Mouse (Mus musculus): Measurements from ENCODE around the gene Lysmd1. TPM values are rescaled to one million over a fixed set of nuclear protein-coding genes. Genes with fewer than 3 reads are reported as not detected.

Lysmd1 gene
- polyA plus RNA-seq, 1 experiment from 2014 or later, result 9.1 TPM

- 0 out of 2 replicates have a peak overlapping the region, but pooled peaks have one; percentile 90 for H3K4me2 ChIP-seq (replicated peaks; ENCODE audit: low read depth, low read length)
- H3K27ac ChIP-seq (ENCODE audit: low read depth, low read length), result no peak overlapping the region
- H3K4me3 ChIP-seq (ENCODE audit: low read length), result peak overlapping the region; percentile 76; the same call in 1 of the 2 replicates
- H3K9me3 ChIP-seq (ENCODE audit: control insufficient read depth, low read length), result no peaks in the 10 kb centered on the region
- ATAC-seq (ENCODE audit: low FRiP score, low TSS enrichment), result no peak
- peaks cover 10% of the 10 kb centered on the region; the same call in 1 of the 2 replicates for H3K36me3 ChIP-seq (ENCODE audit: control insufficient read depth, insufficient read depth, low read length)
- WGBS, result 51% methylated on average over 2 of the region's 2 CpGs
- H3K4me1 ChIP-seq (ENCODE audit: control insufficient read depth, insufficient read depth, low read length), result peaks cover 16% of the 10 kb centered on the region; the same call in 1 of the 2 replicates
- H3K9ac ChIP-seq (ENCODE audit: low read depth, low read length), result no peak overlapping the region
- H3K27me3 ChIP-seq (ENCODE audit: control insufficient read depth, insufficient read depth, low read length), result 0 out of 2 replicates have a peak, but pooled peaks cover 3% of the 10 kb centered on the region
These were observed 28.4 kb downstream of the Lysmd1 start for GRCm38 (mm10) chr3:95162345-95162628.

DNA sequence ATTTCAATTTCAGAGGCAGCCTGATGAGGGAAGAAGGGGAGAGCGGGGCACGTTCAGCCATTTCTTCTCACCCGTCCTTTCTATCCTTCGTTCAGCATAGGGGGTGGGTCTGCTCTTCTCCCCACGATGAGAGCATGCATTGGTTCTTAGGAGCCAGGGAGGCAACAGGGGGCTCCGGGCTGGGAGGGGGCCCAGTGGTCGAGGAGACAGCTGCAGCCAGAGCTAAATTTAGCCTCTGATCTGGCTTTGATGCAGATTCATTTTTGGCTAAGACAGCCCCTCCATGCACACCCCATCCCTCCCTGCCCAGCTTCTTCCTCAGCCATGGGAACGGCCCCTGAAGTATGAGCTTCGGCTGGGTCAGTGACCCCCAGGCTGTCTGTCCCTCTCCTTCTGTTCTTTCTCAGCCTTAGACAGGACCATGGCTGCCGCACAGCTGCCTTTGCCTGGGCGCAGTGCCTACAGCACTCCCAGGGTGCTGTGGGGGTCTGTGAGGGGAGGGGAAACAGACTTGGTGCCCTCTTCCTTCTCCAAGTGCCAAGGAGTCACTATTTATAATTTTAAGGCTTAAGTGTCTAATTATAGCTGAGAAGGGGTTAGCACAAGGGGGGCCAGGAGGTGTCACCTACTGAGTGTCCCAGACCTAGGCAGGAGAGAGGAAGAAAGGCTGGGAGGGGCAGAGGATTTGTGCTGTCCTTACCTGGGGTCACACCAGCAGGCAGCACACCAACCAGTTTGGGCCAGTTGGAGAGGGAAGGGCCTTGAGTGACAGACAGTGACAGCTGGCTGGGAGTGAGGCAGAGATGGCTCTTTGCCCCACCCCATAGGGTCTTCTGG, 29.7 kb downstream of the Lysmd1 start:
- H3K27ac ChIP-seq (ENCODE audit: low read depth, low read length), result no peak overlapping the region
- H3K27me3 ChIP-seq (ENCODE audit: control insufficient read depth, insufficient read depth, low read length), result 0 out of 2 replicates have a peak, but pooled peaks cover 3% of the 10 kb centered on the region
- peaks cover 11% of the 10 kb centered on the region; the same call in 1 of the 2 replicates for H3K36me3 ChIP-seq (ENCODE audit: control insufficient read depth, insufficient read depth, low read length)
- H3K4me2 ChIP-seq (replicated peaks; ENCODE audit: low read depth, low read length), result no peak overlapping the region
- no peak for ATAC-seq (ENCODE audit: low FRiP score, low TSS enrichment)
- no peaks in the 10 kb centered on the region for H3K9me3 ChIP-seq (ENCODE audit: control insufficient read depth, low read length)
- no peak overlapping the region for H3K9ac ChIP-seq (ENCODE audit: low read depth, low read length)
- H3K4me3 ChIP-seq (ENCODE audit: low read length), result no peak overlapping the region
- peaks cover 16% of the 10 kb centered on the region; the same call in 1 of the 2 replicates for H3K4me1 ChIP-seq (ENCODE audit: control insufficient read depth, insufficient read depth, low read length)
- 67% methylated on average over 11 of the region's 11 CpGs for WGBS

DNA sequence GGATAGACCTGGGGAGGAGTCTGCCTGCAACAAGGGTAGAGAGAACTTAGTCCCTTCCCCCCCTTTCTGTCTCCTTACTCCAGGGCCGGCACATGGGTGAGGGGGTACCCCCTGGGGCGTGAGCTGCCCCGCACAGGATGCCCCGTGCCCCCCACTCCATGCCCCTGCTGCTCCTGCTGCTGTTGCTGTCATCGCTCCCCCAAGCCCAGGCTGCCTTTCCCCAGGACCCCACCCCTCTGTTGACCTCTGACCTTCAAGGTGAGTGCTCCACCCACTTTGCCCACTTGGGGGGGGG, 30.3 kb downstream of the Lysmd1 start:
- H3K36me3 ChIP-seq (ENCODE audit: control insufficient read depth, insufficient read depth, low read length), result peaks cover 17% of the 10 kb centered on the region; the same call in 1 of the 2 replicates
- WGBS, result 74% methylated on average over 4 of the region's 5 CpGs
- no peak overlapping the region for H3K27ac ChIP-seq (ENCODE audit: low read depth, low read length)

GRCm38 (mm10) chr3:95164840-95165239, 31.0 kb downstream of the Lysmd1 start:
- H3K4me2 ChIP-seq (replicated peaks; ENCODE audit: low read depth, low read length), result no peak overlapping the region
- no peak overlapping the region for H3K9ac ChIP-seq (ENCODE audit: low read depth, low read length)

More for the DNA sequence above, 30.3 kb downstream of the Lysmd1 start:
- H3K4me1 ChIP-seq (ENCODE audit: control insufficient read depth, insufficient read depth, low read length), result peaks cover 16% of the 10 kb centered on the region; the same call in 1 of the 2 replicates
- 0 out of 2 replicates have a peak, but pooled peaks cover 3% of the 10 kb centered on the region for H3K27me3 ChIP-seq (ENCODE audit: control insufficient read depth, insufficient read depth, low read length)
- H3K9ac ChIP-seq (ENCODE audit: low read depth, low read length), result no peak overlapping the region
- no peak for ATAC-seq (ENCODE audit: low FRiP score, low TSS enrichment)
- no peaks in the 10 kb centered on the region for H3K9me3 ChIP-seq (ENCODE audit: control insufficient read depth, low read length)
- H3K4me3 ChIP-seq (ENCODE audit: low read length), result no peak overlapping the region
- H3K4me2 ChIP-seq (replicated peaks; ENCODE audit: low read depth, low read length), result no peak overlapping the region

DNA sequence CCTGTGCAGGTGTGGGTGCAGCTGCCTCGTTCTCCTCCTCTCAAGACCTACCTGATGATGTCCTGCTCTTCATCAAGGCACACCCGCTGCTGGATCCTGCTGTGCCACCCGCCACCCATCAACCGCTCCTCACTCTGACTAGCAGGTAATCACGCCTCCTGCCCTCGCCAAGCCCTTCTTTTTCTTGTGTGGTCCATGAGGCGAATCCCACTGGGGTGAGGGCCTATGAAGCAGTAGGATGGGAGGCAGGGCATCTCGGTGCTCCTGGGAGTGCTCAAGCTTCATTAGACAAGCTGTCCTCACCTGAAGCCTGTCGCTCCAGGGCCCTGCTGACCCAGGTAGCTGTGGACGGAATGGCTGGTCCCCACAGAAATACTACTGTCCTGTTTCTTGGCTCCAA, 36.1 kb downstream of the Lysmd1 start:
- no peak for ATAC-seq (ENCODE audit: low FRiP score, low TSS enrichment)
- H3K9me3 ChIP-seq (ENCODE audit: control insufficient read depth, low read length), result no peaks in the 10 kb centered on the region
- no peak overlapping the region for H3K27ac ChIP-seq (ENCODE audit: low read depth, low read length)
- H3K9ac ChIP-seq (ENCODE audit: low read depth, low read length), result no peak overlapping the region
- H3K4me1 ChIP-seq (ENCODE audit: control insufficient read depth, insufficient read depth, low read length), result peaks cover 11% of the 10 kb centered on the region; the same call in 1 of the 2 replicates
- peaks cover 40% of the 10 kb centered on the region for H3K36me3 ChIP-seq (ENCODE audit: control insufficient read depth, insufficient read depth, low read length)
- H3K27me3 ChIP-seq (ENCODE audit: control insufficient read depth, insufficient read depth, low read length), result peaks cover 29% of the 10 kb centered on the region
- WGBS, result 89% methylated on average over 10 of the region's 10 CpGs
- no peak overlapping the region for H3K4me3 ChIP-seq (ENCODE audit: low read length)
- H3K4me2 ChIP-seq (replicated peaks; ENCODE audit: low read depth, low read length), result no peak overlapping the region

More at GRCm38 (mm10) chr3:95164840-95165239, 31.0 kb downstream of the Lysmd1 start:
- H3K9me3 ChIP-seq (ENCODE audit: control insufficient read depth, low read length), result no peaks in the 10 kb centered on the region
- 85% methylated on average over 5 of the region's 5 CpGs for WGBS
- H3K36me3 ChIP-seq (ENCODE audit: control insufficient read depth, insufficient read depth, low read length), result peaks cover 23% of the 10 kb centered on the region
- ATAC-seq (ENCODE audit: low FRiP score, low TSS enrichment), result no peak
- H3K27me3 ChIP-seq (ENCODE audit: control insufficient read depth, insufficient read depth, low read length), result 0 out of 2 replicates have a peak, but pooled peaks cover 3% of the 10 kb centered on the region
- H3K27ac ChIP-seq (ENCODE audit: low read depth, low read length), result no peak overlapping the region
- peaks cover 16% of the 10 kb centered on the region; the same call in 1 of the 2 replicates for H3K4me1 ChIP-seq (ENCODE audit: control insufficient read depth, insufficient read depth, low read length)
- no peak overlapping the region for H3K4me3 ChIP-seq (ENCODE audit: low read length)

DNA sequence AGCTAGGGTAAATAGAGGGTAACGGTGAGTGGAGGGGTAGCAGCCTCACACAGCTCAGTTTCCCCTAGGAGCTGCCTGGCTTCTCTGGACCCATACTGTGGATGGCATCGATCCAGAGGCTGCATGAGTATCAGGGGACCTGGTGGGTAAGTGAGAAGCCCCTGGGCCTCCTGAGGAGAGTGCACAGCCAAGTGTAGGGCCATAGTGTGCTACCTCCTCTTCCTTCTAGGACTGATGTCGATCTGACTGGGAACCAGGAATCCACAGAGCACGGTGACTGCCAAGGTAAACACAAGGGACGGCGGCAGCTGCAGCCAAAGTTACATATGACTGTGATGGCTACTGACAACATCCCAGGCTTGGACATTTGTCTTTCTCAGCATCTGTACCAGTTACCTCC, 37.2 kb downstream of the Lysmd1 start:
- ATAC-seq (ENCODE audit: low FRiP score, low TSS enrichment), result no peak
- WGBS, result 62% methylated on average over 6 of the region's 6 CpGs
- Histone ChIP-seq H3K27ac (ENCODE audit: low read depth, low read length) (no peak overlapping the region), H3K4me3 (ENCODE audit: low read length) (no peak overlapping the region), H3K36me3 (ENCODE audit: control insufficient read depth, insufficient read depth, low read length) (peaks cover 38% of the 10 kb centered on the region), H3K9ac (ENCODE audit: low read depth, low read length) (no peak overlapping the region), H3K9me3 (ENCODE audit: control insufficient read depth, low read length) (no peaks in the 10 kb centered on the region), H3K4me2 (replicated peaks; ENCODE audit: low read depth, low read length) (no peak overlapping the region), H3K4me1 (ENCODE audit: control insufficient read depth, insufficient read depth, low read length) (peaks cover 11% of the 10 kb centered on the region; the same call in 1 of the 2 replicates), H3K27me3 (ENCODE audit: control insufficient read depth, insufficient read depth, low read length) (peaks cover 29% of the 10 kb centered on the region)

DNA sequence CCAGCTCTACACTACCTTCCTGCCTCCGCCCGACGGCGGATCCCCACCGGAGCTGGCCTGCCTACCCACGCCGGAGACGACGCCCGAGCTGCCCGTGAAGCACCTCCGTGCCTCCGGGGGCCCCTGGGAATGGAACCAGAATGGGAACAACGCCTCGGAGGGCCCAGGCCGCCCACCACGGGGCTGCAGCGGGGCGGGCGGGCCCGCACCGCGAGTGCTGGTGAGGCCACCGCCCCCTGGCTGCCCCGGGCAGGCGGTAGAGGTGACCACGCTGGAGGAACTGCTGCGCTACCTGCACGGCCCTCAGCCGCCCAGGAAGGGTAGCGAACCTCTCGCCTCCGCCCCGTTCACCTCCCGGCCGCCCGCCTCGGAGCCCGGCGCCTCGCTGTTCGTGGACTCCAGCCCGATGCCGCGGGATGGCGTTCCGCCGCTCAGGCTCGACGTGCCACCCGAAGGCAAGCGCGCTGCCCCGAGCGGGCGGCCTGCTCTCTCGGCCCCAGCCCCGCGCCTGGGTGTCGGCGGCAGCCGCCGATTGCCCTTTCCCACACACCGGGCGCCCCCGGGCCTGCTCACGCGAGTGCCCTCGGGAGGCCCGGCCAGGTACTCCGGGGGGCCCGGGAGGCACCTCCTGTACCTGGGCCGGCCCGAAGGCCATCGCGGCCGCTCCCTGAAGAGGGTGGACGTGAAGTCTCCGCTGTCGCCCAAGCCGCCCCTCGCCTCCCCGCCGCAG, 38.8 kb downstream of the Lysmd1 start:
- WGBS, result 16% methylated on average over 56 of the region's 84 CpGs
- Histone ChIP-seq H3K4me3 (ENCODE audit: low read length) (peak overlapping the region; percentile 41), H3K4me2 (replicated peaks; ENCODE audit: low read depth, low read length) (peak overlapping the region; percentile 60), H3K36me3 (ENCODE audit: control insufficient read depth, insufficient read depth, low read length) (peaks cover 33% of the 10 kb centered on the region), H3K27me3 (ENCODE audit: control insufficient read depth, insufficient read depth, low read length) (peaks cover 29% of the 10 kb centered on the region), H3K27ac (ENCODE audit: low read depth, low read length) (no peak overlapping the region), H3K9ac (ENCODE audit: low read depth, low read length) (peak overlapping the region; percentile 18; the same call in 1 of the 2 replicates), H3K4me1 (ENCODE audit: control insufficient read depth, insufficient read depth, low read length) (peaks cover 11% of the 10 kb centered on the region; the same call in 1 of the 2 replicates), H3K9me3 (ENCODE audit: control insufficient read depth, low read length) (no peaks in the 10 kb centered on the region)
- ATAC-seq (ENCODE audit: low FRiP score, low TSS enrichment), result no peak; the same call in 1 of the 2 replicates

DNA sequence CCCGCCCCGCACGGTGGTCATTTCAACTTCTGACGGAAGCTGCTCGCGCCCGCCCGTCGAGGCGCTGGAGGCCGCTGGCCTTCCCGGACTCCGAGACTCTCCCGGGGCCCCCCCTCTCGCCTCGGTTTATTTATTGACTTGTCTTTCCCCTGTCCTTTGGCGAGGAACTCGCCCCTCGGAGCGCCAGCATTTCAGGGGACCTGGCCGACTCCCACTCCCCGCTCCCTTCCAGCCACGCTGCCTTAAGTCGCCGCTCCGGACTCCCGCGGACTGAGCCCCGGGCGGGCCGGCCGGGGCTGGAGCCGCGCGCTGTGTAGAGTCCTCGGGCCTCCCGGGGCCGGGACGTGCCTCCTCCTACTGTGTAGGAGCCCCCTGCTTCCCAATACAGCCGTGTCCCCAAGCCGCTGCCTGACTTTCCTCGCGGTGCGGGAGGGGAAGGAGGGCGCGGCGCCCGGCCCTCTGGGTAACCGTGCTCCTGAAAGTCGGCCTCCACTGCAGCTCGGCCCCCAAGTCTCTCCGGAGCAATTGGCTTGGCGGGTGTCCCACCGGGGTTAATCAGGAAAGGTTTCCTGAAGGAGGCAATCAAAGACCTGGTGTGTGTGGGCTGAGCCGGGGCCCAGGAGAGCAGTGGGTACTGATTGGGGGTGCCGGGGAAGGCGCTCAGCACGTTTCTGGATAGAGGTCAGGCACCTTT, 39.5 kb downstream of the Lysmd1 start:
- WGBS, result 2% methylated on average over 57 of the region's 58 CpGs
- H3K27ac ChIP-seq (ENCODE audit: low read depth, low read length), result no peak overlapping the region
- peak overlapping the region; percentile 41 for H3K4me3 ChIP-seq (ENCODE audit: low read length)
- peak overlapping the region; percentile 64 for H3K9ac ChIP-seq (ENCODE audit: low read depth, low read length)
- H3K36me3 ChIP-seq (ENCODE audit: control insufficient read depth, insufficient read depth, low read length), result peaks cover 33% of the 10 kb centered on the region
- peaks cover 29% of the 10 kb centered on the region for H3K27me3 ChIP-seq (ENCODE audit: control insufficient read depth, insufficient read depth, low read length)
- peaks cover 11% of the 10 kb centered on the region; the same call in 1 of the 2 replicates for H3K4me1 ChIP-seq (ENCODE audit: control insufficient read depth, insufficient read depth, low read length)
- ATAC-seq (ENCODE audit: low FRiP score, low TSS enrichment), result peak; percentile 48; the same call in 1 of the 2 replicates
- H3K4me2 ChIP-seq (replicated peaks; ENCODE audit: low read depth, low read length), result peak overlapping the region; percentile 60
- H3K9me3 ChIP-seq (ENCODE audit: control insufficient read depth, low read length), result no peaks in the 10 kb centered on the region

Measured in kidney, embryonic 14.5 days (tissue).